Mouse (Mus musculus) CH12.LX (cell line): ENCODE data around the gene Dus3l. TPM values are rescaled to one million over a fixed set of nuclear protein-coding genes. Genes with fewer than 3 reads are reported as not detected.

Experiments used
- DNase-seq: peaks from one replicate; pipeline ENCODE4 v3.0.0-alpha.2; 2013; ENCODE audit errors: extremely low read depth
- H3K27ac ChIP-seq: 2 replicates; pipeline ENCODE4 v1.5.1; 2012; ENCODE audit warnings: low read depth, mild to moderate bottlenecking, control low read depth, moderate library complexity; ENCODE audit not compliant: insufficient read depth
- H3K27me3 ChIP-seq: replicated peaks from 2 replicates; pipeline ENCODE3; 2012; ENCODE audit warnings: inconsistent platforms
- H3K36me3 ChIP-seq, 2 experiments: replicated peaks in 1 of 2; 2 replicates each; pipeline versions ENCODE3 to v1.6.1; 2012; ENCODE audit warnings: inconsistent platforms in 1 of 2, low read length in 1 of 2, mild to moderate bottlenecking in 1 of 2, mixed read lengths in 1 of 2, moderate library complexity in 1 of 2; ENCODE audit not compliant: control insufficient read depth in 1 of 2, insufficient read depth in 1 of 2
- H3K4me1 ChIP-seq, 2 experiments: 2 replicates each; pipeline ENCODE4 v1.6.1; 2012; ENCODE audit warnings: inconsistent platforms in 1 of 2, moderate library complexity in 1 of 2; ENCODE audit not compliant: insufficient read depth in 2 of 2, control insufficient read depth in 1 of 2
- H3K4me2 ChIP-seq: 2 replicates; pipeline ENCODE4 v1.6.1; 2012; ENCODE audit warnings: low read depth, mild to moderate bottlenecking, control low read depth; ENCODE audit not compliant: poor library complexity, insufficient read depth, severe bottlenecking
- H3K4me3 ChIP-seq, 3 experiments: fragments of 150-350 bp in 1 of 3; sonication (generic) in 1 of 3; replicated peaks in 1 of 3; 2 replicates each; pipeline versions ENCODE3 to v1.5.1; 2011 to 2012; ENCODE audit warnings: low read depth in 2 of 3, low read length in 2 of 3, mild to moderate bottlenecking in 2 of 3, moderate library complexity in 2 of 3, control low read depth in 1 of 3, improper control_type of control experiment in 1 of 3, inconsistent platforms in 1 of 3, mixed read lengths in 1 of 3; ENCODE audit not compliant: poor library complexity in 1 of 3
- H3K79me2 ChIP-seq: replicated peaks from 2 replicates; pipeline ENCODE4 v1.6.1; 2012; ENCODE audit warnings: mild to moderate bottlenecking, moderate library complexity; ENCODE audit not compliant: control insufficient read depth, poor library complexity, insufficient read depth, severe bottlenecking; ENCODE audit errors: extremely low read depth
- H3K9ac ChIP-seq: 2 replicates; pipeline ENCODE4 v1.6.1; 2012; ENCODE audit warnings: low read depth, mild to moderate bottlenecking, control low read depth, moderate library complexity; ENCODE audit not compliant: insufficient read depth
- H3K9me3 ChIP-seq: replicated peaks from 2 replicates; pipeline ENCODE3; 2012; ENCODE audit warnings: low read length, inconsistent platforms, mixed read lengths
- CHD1 ChIP-seq: IDR thresholded peaks from 2 replicates; pipeline ENCODE4 v1.6.1; 2012; ENCODE audit warnings: low read depth, low read length, improper control_type of control experiment, inconsistent platforms
- CHD2 ChIP-seq: IDR thresholded peaks from 2 replicates; pipeline ENCODE4 v1.6.1; 2011; ENCODE audit warnings: low read length, improper control_type of control experiment
- CTCF ChIP-seq, 2 experiments: IDR thresholded peaks in 1 of 2; conservative IDR thresholded peaks in 1 of 2; 2 replicates each; pipeline ENCODE4 v1.5.1; 2011 to 2012; ENCODE audit warnings: low read depth in 2 of 2, low read length in 2 of 2, improper control_type of control experiment in 1 of 2, inconsistent platforms in 1 of 2, mild to moderate bottlenecking in 1 of 2, moderate library complexity in 1 of 2
- ELF1 ChIP-seq: IDR thresholded peaks from 2 replicates; pipeline ENCODE4 v1.6.1; 2014; ENCODE audit warnings: low read depth, mild to moderate bottlenecking, inconsistent platforms, low read length, improper control_type of control experiment
- IRF4 ChIP-seq: IDR thresholded peaks from 2 replicates; pipeline ENCODE4 v1.6.1; 2014; ENCODE audit warnings: low read depth, mild to moderate bottlenecking, inconsistent platforms, low read length, improper control_type of control experiment
- JUN ChIP-seq: IDR thresholded peaks from 2 replicates; pipeline ENCODE4 v1.6.1; 2011; ENCODE audit warnings: low read depth, mild to moderate bottlenecking, low read length, improper control_type of control experiment, moderate library complexity; ENCODE audit not compliant: insufficient read depth
- JUND ChIP-seq: conservative IDR thresholded peaks from 2 replicates; pipeline ENCODE4 v1.6.1; 2011; ENCODE audit warnings: low read depth, low read length, improper control_type of control experiment
- MAX ChIP-seq: IDR thresholded peaks from 2 replicates; pipeline ENCODE4 v1.6.1; 2011; ENCODE audit warnings: low read length, improper control_type of control experiment
- POLR2A ChIP-seq: IDR thresholded peaks from 2 replicates; pipeline ENCODE4 v1.6.1; 2011; ENCODE audit warnings: low read depth, mild to moderate bottlenecking, improper control_type of control experiment, low read length
- RAD21 ChIP-seq: IDR thresholded peaks from 2 replicates; pipeline ENCODE4 v1.6.1; 2011; ENCODE audit warnings: low read depth, mild to moderate bottlenecking, low read length, improper control_type of control experiment, moderate library complexity
- SIN3A ChIP-seq: IDR thresholded peaks from 2 replicates; pipeline ENCODE4 v1.6.1; 2012; ENCODE audit warnings: low read length, improper control_type of control experiment, inconsistent platforms
- TBP ChIP-seq: conservative IDR thresholded peaks from 2 replicates; pipeline ENCODE4 v1.6.1; 2011; ENCODE audit warnings: low read depth, low read length, improper control_type of control experiment
- UBTF ChIP-seq: IDR thresholded peaks from 2 replicates; pipeline ENCODE4 v1.6.1; 2012; ENCODE audit warnings: low read depth, mild to moderate bottlenecking, inconsistent platforms, low read length, improper control_type of control experiment, moderate library complexity
- ZKSCAN1 ChIP-seq: IDR thresholded peaks from 2 replicates; pipeline ENCODE4 v1.6.1; 2012; ENCODE audit warnings: low read depth, inconsistent platforms, low read length, improper control_type of control experiment, borderline replicate concordance
- ZMIZ1 ChIP-seq: IDR thresholded peaks from 2 replicates; pipeline ENCODE4 v1.6.1; 2012; ENCODE audit warnings: low read depth, mild to moderate bottlenecking, inconsistent platforms, low read length, improper control_type of control experiment
- ZNF384 ChIP-seq: IDR thresholded peaks from 2 replicates; pipeline ENCODE4 v1.6.1; 2012; ENCODE audit warnings: low read depth, low read length, improper control_type of control experiment, inconsistent platforms
- dilution Hi-C: fragments of 300-500 bp; cut with MboI; formaldehyde crosslinking; loops from 2 replicates; pipeline ENCODE4 v1.14.3; 2020; ENCODE audit warnings: low sequenced_read_pairs; ENCODE audit not compliant: extremely low pct_unique_long_range_greater_than_20kb, extremely low pct_ligation_motif_present
- in situ Hi-C: fragments of 300-500 bp; cut with MboI; formaldehyde crosslinking; loops from 3 replicates; pipeline ENCODE4 v1.14.3; 2019; ENCODE audit warnings: low sequenced_read_pairs, low pct_ligation_motif_present, low pct_unique_long_range_greater_than_20kb, mixed read lengths
- polyA plus RNA-seq: library from polyadenylated mRNA; unstranded; fragments of >175 nt; gene quantifications from 2 replicates; pipeline ENCODE4 v1.2.1, GENCODE M21; 2012; ENCODE audit warnings: low read depth; ENCODE audit not compliant: insufficient read length
- total RNA-seq, 2 experiments: library from RNA; depleted of rRNA; stranded (reverse); fragments of 300-350 nt in 1 of 2; fragments of >200 nt in 1 of 2; gene quantifications; 2 replicates each; pipeline ENCODE4 v1.2.3; 2012 to 2014

The Dus3l gene
- total and polyA plus RNA-seq, 3 experiments, result 35.8 to 57.5 (median 54.3) TPM

DNA sequence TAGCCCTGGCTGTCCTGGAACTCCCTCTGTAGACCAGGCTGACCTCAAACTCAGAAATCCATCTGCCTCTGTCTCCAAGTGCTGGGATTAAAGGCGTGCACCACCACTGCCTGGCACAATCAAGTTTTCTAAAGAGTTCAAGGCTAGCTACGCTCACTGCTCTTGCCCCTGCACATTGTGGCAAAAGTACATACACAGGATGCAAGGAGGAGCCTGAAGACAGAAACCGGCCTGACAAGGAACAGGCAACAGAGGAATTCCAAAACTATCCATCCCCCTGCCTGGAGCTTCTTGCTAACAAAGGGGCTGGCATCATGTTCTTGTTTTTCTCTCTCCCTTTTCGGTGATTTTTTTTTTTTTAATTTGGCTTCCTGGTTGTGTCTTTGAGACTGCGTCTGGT lies 20.4 kb upstream of the Dus3l start:
- Histone ChIP-seq H3K4me2 (no peak overlapping the region), H3K27ac (no peak overlapping the region), H3K27me3 (peaks cover 67% of the 10 kb centered on the region), H3K36me3 (no peaks in the 10 kb centered on the region), H3K9me3 (peaks cover 12% of the 10 kb centered on the region), H3K9ac (no peak overlapping the region), H3K4me1 (0 out of 4 replicates have a peak, but pooled peaks cover 0 to 2% of the 10 kb centered on the region in 2 experiments), H3K4me3 (no peak overlapping the region), H3K79me2 (no peaks in the 10 kb centered on the region)
- dilution Hi-C loops, result no loop called here
- DNase-seq, result no peak
- in situ Hi-C loops, result no loop called here
- TF ChIP-seq CTCF (conservative IDR thresholded peaks at IDR 0.05 in 1 of 2, IDR thresholded peaks at IDR 0.05 in 1 of 2; ENCODE audit: low read depth in 2 of 2, low read length in 2 of 2) (no peak), ZNF384 (no peak), MAX (no peak), SIN3A (no peak), UBTF (no peak), CHD1 (no peak)

DNA sequence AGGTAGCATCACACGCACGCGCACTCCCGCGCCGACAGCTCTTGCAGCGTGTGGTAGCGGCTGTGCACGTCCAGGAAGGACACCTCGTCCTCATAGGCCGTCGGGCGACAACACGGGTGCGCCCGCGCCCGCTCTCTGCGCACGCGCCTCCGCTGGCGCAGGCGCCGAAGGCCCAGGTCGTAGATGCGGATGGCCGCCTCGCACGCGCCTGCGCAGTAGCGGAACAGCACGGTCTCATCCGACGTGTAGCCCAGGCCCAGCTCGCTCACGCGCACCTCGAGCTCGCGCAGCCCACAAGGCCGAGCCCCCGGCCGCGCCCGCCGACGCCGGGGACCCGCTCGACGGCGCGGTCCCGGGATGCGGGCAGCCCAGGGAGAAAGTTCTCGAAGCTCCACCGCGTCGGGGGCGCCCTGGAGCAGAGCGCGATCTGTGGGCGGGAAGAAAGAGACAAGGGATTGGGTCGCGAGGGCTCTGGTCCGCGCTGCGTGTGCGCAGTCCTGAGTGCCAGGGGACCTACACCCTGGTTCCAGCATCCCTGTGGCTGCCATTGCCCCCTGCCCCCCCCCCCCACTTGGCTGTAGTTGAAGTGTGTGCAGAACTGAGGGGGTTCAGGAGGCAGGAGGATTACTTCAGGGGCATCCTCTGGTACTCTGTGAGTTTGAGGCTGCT lies 13.0 kb upstream of the Dus3l start:
- dilution Hi-C loops (no loop called here), in situ Hi-C loops (no loop called here)
- Histone ChIP-seq H3K36me3 (no peaks in the 10 kb centered on the region), H3K79me2 (no peaks in the 10 kb centered on the region), H3K9ac (no peak overlapping the region), H3K9me3 (peaks cover 32% of the 10 kb centered on the region), H3K4me3 (no peak overlapping the region), H3K4me1 (no peaks in the 10 kb centered on the region), H3K4me2 (no peak overlapping the region), H3K27me3 (peaks cover 61% of the 10 kb centered on the region), H3K27ac (no peak overlapping the region)
- DNase-seq, result no peak
- no peak for TF ChIP-seq JUN
- TF ChIP-seq MAX, result no peak
- TF ChIP-seq CTCF (conservative IDR thresholded peaks at IDR 0.05 in 1 of 2, IDR thresholded peaks at IDR 0.05 in 1 of 2; ENCODE audit: low read depth in 2 of 2, low read length in 2 of 2), result no peak
- no peak for TF ChIP-seq ELF1
- TF ChIP-seq ZKSCAN1, result no peak
- no peak for TF ChIP-seq TBP
- no peak for TF ChIP-seq ZMIZ1
- TF ChIP-seq IRF4, result no peak
- TF ChIP-seq POLR2A, result no peak
- no peak for TF ChIP-seq RAD21
- TF ChIP-seq CHD2, result no peak
- TF ChIP-seq JUND, result no peak
